11 mouse cellular contexts compared by ENCODE assay signal in genomic region chr19:24475281-24475680, GRCm38 (mm10). TPM values are rescaled to one million over a fixed set of nuclear protein-coding genes. Genes with fewer than 3 reads are reported as not detected.
DNase-seq lines count a peak whose midpoint lies in the region; ATAC-seq and TF ChIP-seq lines count a peak whose summit lies in the region.
"Had no signal": no experiment of that assay in that cellular context is flagged by ENCODE, and none has a peak within 500 bp of the region (broad histone marks: within the 10 kb centered on the region; RNA-seq: fewer than 3 reads in every experiment).

No protein-coding gene starts in this region.

- H3K9ac ChIP-seq in heart, postnatal 0 days (replicated peaks; ENCODE audit: low read depth, low read length): peak overlapping the region; percentile 20; the same call in 1 of the 2 replicates
- H3K9ac ChIP-seq in midbrain, embryonic 14.5 days (replicated peaks; ENCODE audit: low read length): no peak overlapping the region
- no peak overlapping the region for H3K9ac ChIP-seq in midbrain, postnatal 0 days (replicated peaks; ENCODE audit: low read length, poor library complexity, severe bottlenecking)
- H3K9ac ChIP-seq in neural tube, embryonic 15.5 days (replicated peaks): no peak overlapping the region

- peak; percentile 50 for DNase-seq in cerebellum, adult 9-11 months
- DNase-seq in cerebellum, adult 11 months: no peak
- no peak for DNase-seq in heart, postnatal 0 days (ENCODE audit: low spot score)
- DNase-seq in heart, postnatal 4 days: no peak
- no peak for DNase-seq in midbrain, embryonic 14.5 days
- no peak for DNase-seq in midbrain, postnatal 0 days (ENCODE audit: low spot score)
- no peak for DNase-seq in left cerebral cortex, adult 9 months (ENCODE audit: low spot score in 2 of 2)
- DNase-seq: adrenal gland, postnatal 36 days; kidney, postnatal 10 days had no signal

- TF ChIP-seq EP300 in heart, postnatal 0 days (IDR thresholded peaks at IDR 0.05; ENCODE audit: low read depth): no peak

- TF ChIP-seq CTCF in heart, postnatal 0 days (IDR thresholded peaks at IDR 0.05; ENCODE audit: low read depth): no peak
- TF ChIP-seq CTCF in midbrain, postnatal 0 days (IDR thresholded peaks at IDR 0.05): no peak

- peak overlapping the region; percentile 96 for H3K4me2 ChIP-seq in heart, postnatal 0 days (ENCODE audit: low read depth, low read length)
- H3K4me2 ChIP-seq in midbrain, embryonic 14.5 days (ENCODE audit: low read length): peak overlapping the region; percentile 69
- no peak overlapping the region; the same call in 1 of the 2 replicates for H3K4me2 ChIP-seq in midbrain, postnatal 0 days (ENCODE audit: low read depth, low read length, poor library complexity, severe bottlenecking)
- H3K4me2 ChIP-seq in neural tube, embryonic 15.5 days: peak overlapping the region; percentile 90

- peak overlapping the region; percentile 18; the same call in 1 of the 2 replicates for H3K4me3 ChIP-seq in heart, postnatal 0 days (ENCODE audit: low read depth, low read length)
- no peak overlapping the region for H3K4me3 ChIP-seq in midbrain, embryonic 14.5 days (replicated peaks; ENCODE audit: low read depth, low read length)
- H3K4me3 ChIP-seq in midbrain, postnatal 0 days (ENCODE audit: low read depth, low read length): no peak overlapping the region
- no peak overlapping the region for H3K4me3 ChIP-seq in neural tube, embryonic 15.5 days (replicated peaks)

- no peak overlapping the region for H3K27ac ChIP-seq in heart, postnatal 0 days (ENCODE audit: low read depth)
- H3K27ac ChIP-seq in midbrain, embryonic 14.5 days (replicated peaks; ENCODE audit: low read depth, low read length): no peak overlapping the region
- H3K27ac ChIP-seq in midbrain, postnatal 0 days (ENCODE audit: low read depth, low read length): no peak overlapping the region
- no peak overlapping the region for H3K27ac ChIP-seq in neural tube, embryonic 15.5 days (replicated peaks)

- no peak for ATAC-seq in heart, postnatal 0 days (ENCODE audit: insufficient read depth, low read depth)
- no peak for ATAC-seq in midbrain, embryonic 14.5 days (ENCODE audit: low FRiP score, low TSS enrichment)
- no peak for ATAC-seq in midbrain, postnatal 0 days (ENCODE audit: low FRiP score)
- ATAC-seq in neural tube, embryonic 15.5 days (ENCODE audit: low FRiP score): no peak
- ATAC-seq: Patski had no signal

- H3K36me3 ChIP-seq in heart, postnatal 0 days (replicated peaks; ENCODE audit: control insufficient read depth, insufficient read depth, low read length): no peaks in the 10 kb centered on the region
- no peaks in the 10 kb centered on the region for H3K36me3 ChIP-seq in midbrain, embryonic 14.5 days (ENCODE audit: control insufficient read depth, insufficient read depth, low read length)
- no peaks in the 10 kb centered on the region for H3K36me3 ChIP-seq in midbrain, postnatal 0 days (ENCODE audit: insufficient read depth, low read length)
- H3K36me3 ChIP-seq in neural tube, embryonic 15.5 days: no peaks in the 10 kb centered on the region

- no peaks in the 10 kb centered on the region for H3K9me3 ChIP-seq in heart, postnatal 0 days (replicated peaks; ENCODE audit: control insufficient read depth, low read length)
- H3K9me3 ChIP-seq in midbrain, embryonic 14.5 days (ENCODE audit: control insufficient read depth, low read length): no peaks in the 10 kb centered on the region
- H3K9me3 ChIP-seq in midbrain, postnatal 0 days (ENCODE audit: low read length): no peaks in the 10 kb centered on the region
- no peaks in the 10 kb centered on the region for H3K9me3 ChIP-seq in neural tube, embryonic 15.5 days (replicated peaks)

- peaks cover 16% of the 10 kb centered on the region for H3K4me1 ChIP-seq in heart, postnatal 0 days (ENCODE audit: control insufficient read depth, insufficient read depth)
- peaks cover 12% of the 10 kb centered on the region for H3K4me1 ChIP-seq in midbrain, embryonic 14.5 days (ENCODE audit: control insufficient read depth, insufficient read depth, low read length)
- 0 out of 2 replicates have a peak, but pooled peaks cover 2% of the 10 kb centered on the region for H3K4me1 ChIP-seq in midbrain, postnatal 0 days (ENCODE audit: insufficient read depth, low read length)
- H3K4me1 ChIP-seq in neural tube, embryonic 15.5 days: peaks cover 19% of the 10 kb centered on the region

- WGBS in heart, postnatal 0 days: 42% methylated on average over 6 of the region's 6 CpGs
- 77% methylated on average over 6 of the region's 6 CpGs for WGBS in midbrain, embryonic 14.5 days
- WGBS in midbrain, postnatal 0 days: 85% methylated on average over 6 of the region's 6 CpGs
- 83% methylated on average over 6 of the region's 6 CpGs for WGBS in neural tube, embryonic 15.5 days

- H3K27me3 ChIP-seq in heart, postnatal 0 days (ENCODE audit: control insufficient read depth, insufficient read depth, low read length): no peaks in the 10 kb centered on the region
- H3K27me3 ChIP-seq in midbrain, embryonic 14.5 days (ENCODE audit: control insufficient read depth, insufficient read depth, low read length): no peaks in the 10 kb centered on the region
- H3K27me3 ChIP-seq in midbrain, postnatal 0 days (ENCODE audit: insufficient read depth, low read length): no peaks in the 10 kb centered on the region
- no peaks in the 10 kb centered on the region for H3K27me3 ChIP-seq in neural tube, embryonic 15.5 days (replicated peaks)
- H3K27me3 ChIP-seq: Patski had no signal

RNA-seq across cellular contexts. Expression of gene Fam122a, which starts 1.9 kb away (rescaled TPM):
- total RNA-seq in heart, postnatal 0 days (2014; rRNA removed; ENCODE audit: low replicate concordance): 3.9 and 11.4 TPM in 2 replicates
- polyA plus RNA-seq in heart, postnatal 0 days (2015; fragmentation: Nextera tagmentation; extraction: Ambion mirVana): 48.9 and 55.1 TPM in 2 replicates
- 10 to 100 TPM; 34.7 to 37.2 TPM for total RNA-seq in heart, postnatal 4 days (2021)
- polyA plus RNA-seq in midbrain, embryonic 14.5 days (2014; fragmentation: Nextera tagmentation; extraction: Ambion mirVana): 55.6 and 61.2 TPM in 2 replicates
- total RNA-seq in midbrain, postnatal 0 days (2014; rRNA removed): 19.7 and 30.4 TPM in 2 replicates
- polyA plus RNA-seq in midbrain, postnatal 0 days (2015; fragmentation: Nextera tagmentation; extraction: Ambion mirVana): 55.2 and 61.4 TPM in 2 replicates
- 52.0 and 55.4 TPM in 2 replicates for polyA plus RNA-seq in neural tube, embryonic 15.5 days (2015; fragmentation: Nextera tagmentation; extraction: Ambion mirVana)
